Mouse (Mus musculus) ovary, adult 18-20 months (tissue): ENCODE measurements at regions not wholly inside any gene's neighbourhood (a gene's known extent, or its start where the extent isn't known, plus 50 kb on each side); places are given as distances from the start of the nearest gene placed in this dataset.
A peak's percentile ranks its signal among the peaks of the same experiment; 100 is the strongest.

Experiments used
- DNase-seq: peaks from one replicate; pipeline ENCODE4 v3.0.0; 2022; ENCODE audit warnings: low spot score, mixed read lengths

GRCm38 (mm10) chr6:127341604-127342003 is 105.0 kb upstream of the Parp11 start:
- no peak for DNase-seq

GRCm38 (mm10) chr6:127348770-127349409 is 97.8 kb upstream of the Parp11 start:
- DNase-seq, result no peak

- DNase-seq, result no peak
Observed at GRCm38 (mm10) chr6:127349479-127350110, 97.0 kb upstream of the Parp11 start.

- no peak for DNase-seq
Observed at GRCm38 (mm10) chr6:127351691-127352090, 94.9 kb upstream of the Parp11 start.

- no peak for DNase-seq
Observed at GRCm38 (mm10) chr6:127355112-127355511, 91.5 kb upstream of the Parp11 start.

GRCm38 (mm10) chr6:127356442-127356841 is 90.2 kb upstream of the Parp11 start:
- no peak for DNase-seq

GRCm38 (mm10) chr6:127358805-127359204 is 87.8 kb upstream of the Parp11 start:
- no peak for DNase-seq

- DNase-seq, result no peak
Observed at GRCm38 (mm10) chr6:127359391-127359874, 87.2 kb upstream of the Parp11 start.

GRCm38 (mm10) chr6:127362166-127362565 is 84.5 kb upstream of the Parp11 start:
- no peak for DNase-seq

GRCm38 (mm10) chr6:127362966-127363752 is 83.5 kb upstream of the Parp11 start:
- no peak for DNase-seq

GRCm38 (mm10) chr6:127363871-127364590 is 82.6 kb upstream of the Parp11 start:
- no peak for DNase-seq

GRCm38 (mm10) chr6:127364591-127365187 is 82.0 kb upstream of the Parp11 start:
- peak; percentile 69 for DNase-seq

GRCm38 (mm10) chr6:127365246-127365645 is 81.4 kb upstream of the Parp11 start:
- DNase-seq, result no peak

GRCm38 (mm10) chr6:127365651-127366050 is 81.0 kb upstream of the Parp11 start:
- no peak for DNase-seq

- no peak for DNase-seq
Observed at GRCm38 (mm10) chr6:127373052-127373451, 73.6 kb upstream of the Parp11 start.

- DNase-seq, result no peak
Observed at GRCm38 (mm10) chr6:127373797-127374463, 72.7 kb upstream of the Parp11 start.

GRCm38 (mm10) chr6:127374464-127375143 is 72.0 kb upstream of the Parp11 start:
- no peak for DNase-seq

GRCm38 (mm10) chr6:127375144-127375529 is 71.5 kb upstream of the Parp11 start:
- no peak for DNase-seq

- no peak for DNase-seq
Observed at GRCm38 (mm10) chr6:127375711-127376199, 70.9 kb upstream of the Parp11 start.

- DNase-seq, result no peak
Observed at GRCm38 (mm10) chr6:127378701-127379100, 67.9 kb upstream of the Parp11 start.
